In the genomic region with DNA sequence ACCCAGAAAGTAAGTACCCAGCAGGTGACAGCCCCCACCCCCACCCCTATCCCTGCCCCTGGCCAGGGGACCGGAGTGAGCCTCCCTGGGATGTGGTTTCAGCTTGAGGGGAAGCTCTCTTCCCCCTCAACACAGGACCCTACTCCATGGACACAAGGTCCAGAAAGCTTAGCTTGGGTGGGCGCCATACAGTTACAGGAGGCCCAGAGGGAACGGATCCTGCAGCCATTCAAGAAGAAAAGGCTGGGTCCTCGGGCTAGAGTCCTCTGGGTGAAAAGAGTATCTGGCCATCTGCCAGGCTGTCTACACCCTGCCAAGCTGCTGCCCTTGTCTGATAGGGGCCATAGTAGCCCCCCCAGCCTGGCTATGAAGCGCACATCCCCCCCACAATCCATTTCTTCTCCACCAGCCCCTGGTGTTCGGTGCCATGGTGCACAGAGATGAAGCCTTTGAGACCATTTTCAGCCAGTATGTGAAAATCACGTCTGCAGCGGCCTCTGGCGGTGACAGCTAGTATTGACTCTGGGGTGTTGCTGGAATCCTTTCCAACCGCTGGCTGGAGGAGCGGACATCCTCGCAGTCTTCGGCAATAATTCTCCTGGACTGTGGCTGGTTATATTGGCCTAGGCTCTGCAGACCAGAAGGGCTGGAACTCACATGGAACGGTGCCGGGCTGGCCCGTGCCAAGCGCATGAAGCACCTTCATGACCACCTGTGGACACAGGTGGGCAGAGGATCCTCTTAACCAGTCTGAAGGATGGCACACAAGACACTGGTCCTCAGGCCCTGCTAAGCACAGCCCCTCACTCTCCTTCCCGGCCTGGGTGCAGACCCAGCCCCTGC, we compare ENCODE assay signal across 9 mouse cellular contexts. TPM values are rescaled to one million over a fixed set of nuclear protein-coding genes. Genes with fewer than 3 reads are reported as not detected.
A peak's percentile ranks its signal among the peaks of the same experiment; 100 is the strongest.
DNase-seq lines count a peak whose midpoint lies in the region; ATAC-seq and TF ChIP-seq lines count a peak whose summit lies in the region.
"Had no signal": no experiment of that assay in that cellular context is flagged by ENCODE, and none has a peak within 500 bp of the region (broad histone marks: within the 10 kb centered on the region; RNA-seq: fewer than 3 reads in every experiment).

No protein-coding gene starts in this region.

- H3K4me2 ChIP-seq in embryonic facial prominence, embryonic 14.5 days (ENCODE audit: low read depth, low read length) = no peak overlapping the region
- no peak overlapping the region for H3K4me2 ChIP-seq in heart, embryonic 14.5 days (ENCODE audit: low read length)
- no peak overlapping the region for H3K4me2 ChIP-seq in liver, embryonic 13.5 days
- H3K4me2 ChIP-seq in neural tube, embryonic 11.5 days (ENCODE audit: low read depth) = no peak overlapping the region
- H3K4me2 ChIP-seq in stomach, postnatal 0 days (replicated peaks; ENCODE audit: low read depth) = no peak overlapping the region
- H3K4me2 ChIP-seq: embryonic facial prominence, embryonic 15.5 days had no signal

- H3K36me3 ChIP-seq in C2C12 (ENCODE audit: control insufficient read depth, insufficient read depth) = peaks cover 62% of the 10 kb centered on the region
- H3K36me3 ChIP-seq in embryonic facial prominence, embryonic 14.5 days (ENCODE audit: control insufficient read depth, insufficient read depth, low read length) = peaks cover 57% of the 10 kb centered on the region
- H3K36me3 ChIP-seq in heart, embryonic 14.5 days (ENCODE audit: control insufficient read depth, insufficient read depth, low read length) = peaks cover 70% of the 10 kb centered on the region
- peaks cover 59% of the 10 kb centered on the region for H3K36me3 ChIP-seq in liver, embryonic 13.5 days
- H3K36me3 ChIP-seq in neural tube, embryonic 11.5 days (ENCODE audit: control insufficient read depth, insufficient read depth, low read length) = no peaks in the 10 kb centered on the region; the same call in 1 of the 2 replicates
- H3K36me3 ChIP-seq in stomach, postnatal 0 days (ENCODE audit: control insufficient read depth, insufficient read depth, low read length) = peaks cover 19% of the 10 kb centered on the region

- H3K79me3 ChIP-seq in C2C12 (ENCODE audit: low read depth) = no peaks in the 10 kb centered on the region

- peak; percentile 13; the same call in 1 of the 2 replicates for ATAC-seq in embryonic facial prominence, embryonic 14.5 days (ENCODE audit: low read depth)
- 0 out of 2 replicates have a peak, but pooled peaks have one; percentile 3 for ATAC-seq in heart, embryonic 14.5 days (ENCODE audit: insufficient number of reproducible peaks, insufficient read depth, low FRiP score, low read depth)
- peak; percentile 26; the same call in 1 of the 2 replicates for ATAC-seq in liver, embryonic 13.5 days (ENCODE audit: low read depth)
- ATAC-seq in neural tube, embryonic 11.5 days (ENCODE audit: insufficient read depth, low FRiP score, low TSS enrichment) = no peak
- ATAC-seq in stomach, postnatal 0 days (ENCODE audit: low FRiP score, low TSS enrichment) = no peak

- H3K9ac ChIP-seq in embryonic facial prominence, embryonic 14.5 days (ENCODE audit: low read depth, low read length) = no peak overlapping the region
- H3K9ac ChIP-seq in heart, embryonic 14.5 days (ENCODE audit: low read length) = no peak overlapping the region
- H3K9ac ChIP-seq in liver, embryonic 13.5 days = no peak overlapping the region
- H3K9ac ChIP-seq in neural tube, embryonic 11.5 days (ENCODE audit: low read length) = no peak overlapping the region
- no peak overlapping the region for H3K9ac ChIP-seq in stomach, postnatal 0 days (ENCODE audit: low read length)
- H3K9ac ChIP-seq: embryonic facial prominence, embryonic 15.5 days had no signal

- peak; percentile 91 for TF ChIP-seq CTCF in C2C12 (IDR thresholded peaks at IDR 0.05; ENCODE audit: control insufficient read depth, insufficient read depth, insufficient read length)
- peak; percentile 99 for TF ChIP-seq CTCF in stomach, postnatal 0 days (IDR thresholded peaks at IDR 0.05; ENCODE audit: low read depth)

- H3K79me2 ChIP-seq in C2C12 (ENCODE audit: control insufficient read depth, insufficient read depth) = no peaks in the 10 kb centered on the region

- H3K27me3 ChIP-seq in C2C12 (ENCODE audit: control insufficient read depth, insufficient read depth, insufficient read length) = no peaks in the 10 kb centered on the region
- no peaks in the 10 kb centered on the region for H3K27me3 ChIP-seq in embryonic facial prominence, embryonic 14.5 days (replicated peaks; ENCODE audit: control insufficient read depth, insufficient read depth, low read length)
- no peaks in the 10 kb centered on the region for H3K27me3 ChIP-seq in heart, embryonic 14.5 days (ENCODE audit: control insufficient read depth, insufficient read depth, low read length)
- no peaks in the 10 kb centered on the region for H3K27me3 ChIP-seq in liver, embryonic 13.5 days
- no peaks in the 10 kb centered on the region for H3K27me3 ChIP-seq in neural tube, embryonic 11.5 days (ENCODE audit: control insufficient read depth, insufficient read depth, low read length)
- no peaks in the 10 kb centered on the region for H3K27me3 ChIP-seq in stomach, postnatal 0 days (ENCODE audit: control insufficient read depth, insufficient read depth, low read length)
- H3K27me3 ChIP-seq: embryonic facial prominence, embryonic 15.5 days had no signal

- no peak overlapping the region for H3K4me3 ChIP-seq in C2C12 (ENCODE audit: insufficient read depth, poor library complexity, severe bottlenecking)
- no peak overlapping the region for H3K4me3 ChIP-seq in embryonic facial prominence, embryonic 14.5 days (ENCODE audit: low read depth, low read length)
- no peak overlapping the region for H3K4me3 ChIP-seq in heart, embryonic 14.5 days (ENCODE audit: control insufficient read depth in 1 of 2, insufficient read depth in 1 of 2, low read depth in 1 of 2, low read length in 2 of 2)
- no peak overlapping the region for H3K4me3 ChIP-seq in liver, embryonic 13.5 days (replicated peaks)
- H3K4me3 ChIP-seq in neural tube, embryonic 11.5 days (ENCODE audit: low read depth, low read length) = no peak overlapping the region
- H3K4me3 ChIP-seq in stomach, postnatal 0 days (ENCODE audit: low read depth, low read length) = no peak overlapping the region
- H3K4me3 ChIP-seq: embryonic facial prominence, embryonic 15.5 days had no signal

- TF ChIP-seq EP300 in stomach, postnatal 0 days (optimal IDR thresholded peaks at IDR 0.05) = no peak

- 50% methylated on average over 18 of the region's 18 CpGs for WGBS in embryonic facial prominence, embryonic 14.5 days
- 40% methylated on average over 18 of the region's 18 CpGs for WGBS in heart, embryonic 14.5 days
- WGBS in liver, embryonic 13.5 days (ENCODE audit: insufficient replicate concordance) = 50% methylated on average over 18 of the region's 18 CpGs
- 46% methylated on average over 18 of the region's 18 CpGs for WGBS in neural tube, embryonic 11.5 days
- WGBS in stomach, postnatal 0 days = 36% methylated on average over 18 of the region's 18 CpGs

- no peak overlapping the region for H3ac ChIP-seq in C2C12 (ENCODE audit: control insufficient read depth, insufficient read length, low read depth)

- no peaks in the 10 kb centered on the region for H3K4me1 ChIP-seq in embryonic facial prominence, embryonic 14.5 days (ENCODE audit: control insufficient read depth, insufficient read depth, low read length)
- H3K4me1 ChIP-seq in heart, embryonic 14.5 days (ENCODE audit: control insufficient read depth in 2 of 2, insufficient read depth in 2 of 2, low read length in 2 of 2) = 0 out of 4 replicates have a peak, but pooled peaks cover 0 to 3% of the 10 kb centered on the region in 2 experiments
- no peaks in the 10 kb centered on the region for H3K4me1 ChIP-seq in liver, embryonic 13.5 days (replicated peaks)
- H3K4me1 ChIP-seq in neural tube, embryonic 11.5 days (ENCODE audit: control insufficient read depth, insufficient read depth, low read length) = no peaks in the 10 kb centered on the region
- no peaks in the 10 kb centered on the region for H3K4me1 ChIP-seq in stomach, postnatal 0 days (replicated peaks; ENCODE audit: control insufficient read depth, insufficient read depth)
- H3K4me1 ChIP-seq: embryonic facial prominence, embryonic 15.5 days had no signal

- no peak overlapping the region for H3K27ac ChIP-seq in embryonic facial prominence, embryonic 14.5 days (replicated peaks; ENCODE audit: low read depth, low read length)
- no peak overlapping the region for H3K27ac ChIP-seq in heart, embryonic 14.5 days (replicated peaks in 1 of 2; ENCODE audit: control insufficient read depth in 1 of 2, insufficient read depth in 1 of 2, low read depth in 2 of 2, low read length in 2 of 2)
- no peak overlapping the region for H3K27ac ChIP-seq in liver, embryonic 13.5 days
- H3K27ac ChIP-seq in neural tube, embryonic 11.5 days (ENCODE audit: low read depth, low read length) = no peak overlapping the region
- H3K27ac ChIP-seq in stomach, postnatal 0 days (replicated peaks) = no peak overlapping the region
- H3K27ac ChIP-seq: embryonic facial prominence, embryonic 15.5 days had no signal

- H3K9me3 ChIP-seq in embryonic facial prominence, embryonic 14.5 days (ENCODE audit: control insufficient read depth, low read length) = no peaks in the 10 kb centered on the region
- H3K9me3 ChIP-seq in heart, embryonic 14.5 days (ENCODE audit: control insufficient read depth, low read length) = no peaks in the 10 kb centered on the region
- no peaks in the 10 kb centered on the region for H3K9me3 ChIP-seq in liver, embryonic 13.5 days (replicated peaks)
- H3K9me3 ChIP-seq in neural tube, embryonic 11.5 days (ENCODE audit: control insufficient read depth, low read length) = no peaks in the 10 kb centered on the region
- H3K9me3 ChIP-seq in stomach, postnatal 0 days (ENCODE audit: control insufficient read depth, low read length) = no peaks in the 10 kb centered on the region
- H3K9me3 ChIP-seq: embryonic facial prominence, embryonic 15.5 days had no signal

- peak; percentile 76 to 83 for DNase-seq in adrenal gland, postnatal 4 days (ENCODE audit: low spot score in 2 of 2)
- peak; percentile 82 for DNase-seq in embryonic facial prominence, embryonic 14.5 days (ENCODE audit: low spot score)
- DNase-seq in kidney, postnatal 10 days = peak; percentile 94
- DNase-seq in liver, embryonic 13.5 days = peak; percentile 64
- DNase-seq in neural tube, embryonic 11.5 days (ENCODE audit: low spot score) = peak; percentile 89
- DNase-seq in stomach, postnatal 0 days (ENCODE audit: low spot score) = peak; percentile 86

TF ChIP-seq in C2C12, 6 proteins besides CTCF, POLR2A, EP300 and RAD21 (continues in another document):
- no peak for TF ChIP-seq FOSL1 (IDR thresholded peaks at IDR 0.05; ENCODE audit: insufficient read depth, low read length, poor library complexity, severe bottlenecking)

RNA-seq across cellular contexts. Expression of gene Cerk, which starts 50.8 kb away (rescaled TPM):
- polyA plus RNA-seq in C2C12 (2012; fragmentation: generic; extraction: Trizol) = 18.1 TPM
- total RNA-seq in adrenal gland, postnatal 4 days (2021) = 10 to 100 TPM; 26.3 to 26.8 TPM
- 16.0 and 16.1 TPM in 2 replicates for polyA plus RNA-seq in embryonic facial prominence, embryonic 14.5 days (2014; fragmentation: Nextera tagmentation; extraction: Ambion mirVana)
- 15.4 and 16.1 TPM in 2 replicates for polyA plus RNA-seq in heart, embryonic 14.5 days (2014; fragmentation: Nextera tagmentation; extraction: Ambion mirVana)
- polyA plus RNA-seq in liver, embryonic 13.5 days (2015; fragmentation: Nextera tagmentation; extraction: Ambion mirVana) = 3.2 and 3.7 TPM in 2 replicates
- polyA plus RNA-seq in neural tube, embryonic 11.5 days (2014; fragmentation: Nextera tagmentation; extraction: Ambion mirVana) = 21.4 and 26.8 TPM in 2 replicates
- 4.6 and 5.2 TPM in 2 replicates for polyA plus RNA-seq in stomach, postnatal 0 days (2015; fragmentation: Nextera tagmentation; extraction: Ambion mirVana)

Comparison
In these comparisons a context has a peak if more than half of its experiments do, and no peak if none do; other contexts are left out.
1. ATAC-seq: peak in embryonic facial prominence, embryonic 14.5 days (single experiment), heart, embryonic 14.5 days (single experiment) and liver, embryonic 13.5 days (single experiment); none in neural tube, embryonic 11.5 days (single experiment) and stomach, postnatal 0 days (single experiment).
2. Peak in every context shown above with its lines, with median percentiles within 50 percentile points of each other: DNase-seq.